Mouse (Mus musculus) myocyte (in vitro differentiated cells): ENCODE results near the gene Aff3.

ENCODE experiments used
- CEBPB ChIP-seq: IDR thresholded peaks from 2 replicates; pipeline ENCODE4 v1.6.1; 2011; ENCODE audit warnings: mild to moderate bottlenecking, moderate library complexity; ENCODE audit not compliant: poor library complexity, insufficient read depth, severe bottlenecking
- E2F4 ChIP-seq: IDR thresholded peaks from one replicate; pipeline ENCODE4 v1.6.1; 2011; ENCODE audit warnings: mild to moderate bottlenecking, control low read depth, moderate library complexity; ENCODE audit not compliant: insufficient read depth
- MAX ChIP-seq: IDR thresholded peaks from one replicate; pipeline ENCODE4 v1.6.1; 2011; ENCODE audit warnings: low read depth, mild to moderate bottlenecking, control low read depth
- MYOG ChIP-seq, 3 experiments: IDR thresholded peaks; one replicate each; pipeline ENCODE4 v1.6.1; 2011; ENCODE audit warnings: control low read depth in 2 of 3, low read depth in 2 of 3, mild to moderate bottlenecking in 2 of 3; ENCODE audit not compliant: insufficient read length in 2 of 3, control insufficient read depth in 1 of 3, insufficient read depth in 1 of 3
- POLR2A ChIP-seq: IDR thresholded peaks from one replicate; pipeline ENCODE4 v1.6.1; 2011; ENCODE audit warnings: low read depth, mild to moderate bottlenecking, control low read depth, moderate library complexity; ENCODE audit not compliant: insufficient read length
- TCF3 ChIP-seq: IDR thresholded peaks from one replicate; pipeline ENCODE4 v1.6.1; 2011; ENCODE audit warnings: low read depth, control low read depth; ENCODE audit not compliant: insufficient read length
- USF1 ChIP-seq: IDR thresholded peaks from one replicate; pipeline ENCODE4 v1.6.1; 2011; ENCODE audit warnings: low read depth, mild to moderate bottlenecking, control low read depth, moderate library complexity

- no peak for TF ChIP-seq TCF3
- no peak for TF ChIP-seq MAX
- no peak for TF ChIP-seq POLR2A
- no peak for TF ChIP-seq E2F4
- no peak for TF ChIP-seq CEBPB
- TF ChIP-seq MYOG (IDR thresholded peaks at IDR 0.05; ENCODE audit: control insufficient read depth in 1 of 3, insufficient read depth in 1 of 3, insufficient read length in 2 of 3, low read depth in 2 of 3) = no peak
- TF ChIP-seq USF1 = no peak
Measured at GRCm38 (mm10) chr1:38695812-38696681, 31.3 kb upstream of the Aff3 start.
